ENCODE assay signal across 12 mouse cellular contexts in the genomic region with DNA sequence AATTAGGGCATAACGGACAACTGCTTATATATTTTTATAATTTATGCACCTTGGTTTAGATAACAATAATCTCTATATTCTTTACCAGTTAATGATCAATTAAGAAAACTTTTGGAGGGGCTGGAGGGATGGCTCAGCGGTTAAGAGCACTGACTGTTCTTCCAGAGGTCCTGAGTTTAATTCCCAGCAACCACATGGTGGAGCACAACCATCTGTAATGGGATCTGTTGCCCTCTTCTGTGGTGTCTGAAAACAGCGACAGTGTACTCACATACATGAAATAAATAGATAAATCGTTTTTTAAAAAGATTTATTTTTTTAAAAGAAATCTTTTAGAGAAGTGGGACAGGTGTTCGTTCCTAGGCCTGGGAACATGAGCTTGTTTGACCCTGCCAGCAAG.
"Had no signal": no experiment of that assay in that cellular context is flagged by ENCODE, and none has a peak within 500 bp of the region (broad histone marks: within the 10 kb centered on the region; RNA-seq: fewer than 3 reads in every experiment).

No protein-coding gene starts in this region.

- H3K27ac ChIP-seq: kidney, embryonic 15.5 days; limb, embryonic 12.5 days; liver, embryonic 13.5 days; macrophage; midbrain, embryonic 15.5 days; stomach, embryonic 15.5 days had no signal

- H3K4me1 ChIP-seq: stomach, embryonic 15.5 days had no signal

- H3K9ac ChIP-seq: kidney, embryonic 15.5 days; limb, embryonic 12.5 days; liver, embryonic 13.5 days; liver, postnatal 0 days; midbrain, embryonic 15.5 days; stomach, embryonic 15.5 days had no signal

- H3K4me2 ChIP-seq: kidney, embryonic 15.5 days; limb, embryonic 12.5 days; liver, embryonic 13.5 days; midbrain, embryonic 15.5 days; stomach, embryonic 15.5 days had no signal

- H3K36me3 ChIP-seq: kidney, embryonic 15.5 days; limb, embryonic 12.5 days; liver, embryonic 13.5 days; midbrain, embryonic 15.5 days; stomach, embryonic 15.5 days had no signal

- DNase-seq: kidney, adult 2 months; kidney, postnatal 25 days; liver; liver, embryonic 13.5 days; liver, postnatal 0 days; right cerebral cortex, postnatal 14 days; thymus, postnatal 4 days had no signal

- H3K4me3 ChIP-seq: kidney, embryonic 15.5 days; limb, embryonic 12.5 days; liver, embryonic 13.5 days; midbrain, embryonic 15.5 days; stomach, embryonic 15.5 days had no signal

- ATAC-seq: liver, postnatal 0 days; midbrain, embryonic 15.5 days had no signal

- H3K9me3 ChIP-seq: kidney, embryonic 15.5 days; limb, embryonic 12.5 days; liver, embryonic 13.5 days; midbrain, embryonic 15.5 days; stomach, embryonic 15.5 days had no signal

- H3K27me3 ChIP-seq: limb, embryonic 12.5 days; liver, embryonic 13.5 days; midbrain, embryonic 15.5 days; stomach, embryonic 15.5 days had no signal
